Mouse (Mus musculus) CH12.LX (cell line): ENCODE data around the gene Macrod2. TPM values are rescaled to one million over a fixed set of nuclear protein-coding genes. Genes with fewer than 3 reads are reported as not detected.

Experiments used
- DNase-seq: peaks from one replicate; pipeline ENCODE4 v3.0.0-alpha.2; 2013; ENCODE audit errors: extremely low read depth
- H3K27ac ChIP-seq: 2 replicates; pipeline ENCODE4 v1.5.1; 2012; ENCODE audit warnings: low read depth, mild to moderate bottlenecking, control low read depth, moderate library complexity; ENCODE audit not compliant: insufficient read depth
- H3K27me3 ChIP-seq: replicated peaks from 2 replicates; pipeline ENCODE3; 2012; ENCODE audit warnings: inconsistent platforms
- H3K36me3 ChIP-seq, 2 experiments: replicated peaks in 1 of 2; 2 replicates each; pipeline versions ENCODE3 to v1.6.1; 2012; ENCODE audit warnings: inconsistent platforms in 1 of 2, low read length in 1 of 2, mild to moderate bottlenecking in 1 of 2, mixed read lengths in 1 of 2, moderate library complexity in 1 of 2; ENCODE audit not compliant: control insufficient read depth in 1 of 2, insufficient read depth in 1 of 2
- H3K4me1 ChIP-seq, 2 experiments: 2 replicates each; pipeline ENCODE4 v1.6.1; 2012; ENCODE audit warnings: inconsistent platforms in 1 of 2, moderate library complexity in 1 of 2; ENCODE audit not compliant: insufficient read depth in 2 of 2, control insufficient read depth in 1 of 2
- H3K4me2 ChIP-seq: 2 replicates; pipeline ENCODE4 v1.6.1; 2012; ENCODE audit warnings: low read depth, mild to moderate bottlenecking, control low read depth; ENCODE audit not compliant: poor library complexity, insufficient read depth, severe bottlenecking
- H3K4me3 ChIP-seq, 3 experiments: fragments of 150-350 bp in 1 of 3; sonication (generic) in 1 of 3; replicated peaks in 1 of 3; 2 replicates each; pipeline versions ENCODE3 to v1.5.1; 2011 to 2012; ENCODE audit warnings: low read depth in 2 of 3, low read length in 2 of 3, mild to moderate bottlenecking in 2 of 3, moderate library complexity in 2 of 3, control low read depth in 1 of 3, improper control_type of control experiment in 1 of 3, inconsistent platforms in 1 of 3, mixed read lengths in 1 of 3; ENCODE audit not compliant: poor library complexity in 1 of 3
- H3K79me2 ChIP-seq: replicated peaks from 2 replicates; pipeline ENCODE4 v1.6.1; 2012; ENCODE audit warnings: mild to moderate bottlenecking, moderate library complexity; ENCODE audit not compliant: control insufficient read depth, poor library complexity, insufficient read depth, severe bottlenecking; ENCODE audit errors: extremely low read depth
- H3K9ac ChIP-seq: 2 replicates; pipeline ENCODE4 v1.6.1; 2012; ENCODE audit warnings: low read depth, mild to moderate bottlenecking, control low read depth, moderate library complexity; ENCODE audit not compliant: insufficient read depth
- H3K9me3 ChIP-seq: replicated peaks from 2 replicates; pipeline ENCODE3; 2012; ENCODE audit warnings: low read length, inconsistent platforms, mixed read lengths
- BHLHE40 ChIP-seq: IDR thresholded peaks from 2 replicates; pipeline ENCODE4 v1.6.1; 2011; ENCODE audit warnings: mild to moderate bottlenecking, low read depth, low read length, improper control_type of control experiment
- CHD2 ChIP-seq: IDR thresholded peaks from 2 replicates; pipeline ENCODE4 v1.6.1; 2011; ENCODE audit warnings: low read length, improper control_type of control experiment
- CTCF ChIP-seq, 2 experiments: IDR thresholded peaks in 1 of 2; conservative IDR thresholded peaks in 1 of 2; 2 replicates each; pipeline ENCODE4 v1.5.1; 2011 to 2012; ENCODE audit warnings: low read depth in 2 of 2, low read length in 2 of 2, improper control_type of control experiment in 1 of 2, inconsistent platforms in 1 of 2, mild to moderate bottlenecking in 1 of 2, moderate library complexity in 1 of 2
- E2F4 ChIP-seq: IDR thresholded peaks from 2 replicates; pipeline ENCODE4 v1.6.1; 2011; ENCODE audit warnings: low read depth, low read length, improper control_type of control experiment; ENCODE audit not compliant: insufficient replicate concordance
- ELF1 ChIP-seq: IDR thresholded peaks from 2 replicates; pipeline ENCODE4 v1.6.1; 2014; ENCODE audit warnings: low read depth, mild to moderate bottlenecking, inconsistent platforms, low read length, improper control_type of control experiment
- EP300 ChIP-seq: IDR thresholded peaks from 2 replicates; pipeline ENCODE4 v1.6.1; 2011; ENCODE audit warnings: low read length, improper control_type of control experiment
- ETS1 ChIP-seq: conservative IDR thresholded peaks from 2 replicates; pipeline ENCODE4 v1.6.1; 2012; ENCODE audit warnings: low read depth, mild to moderate bottlenecking, inconsistent platforms, low read length, improper control_type of control experiment, moderate library complexity
- GABPA ChIP-seq: IDR thresholded peaks from 2 replicates; pipeline ENCODE4 v1.6.1; 2012; ENCODE audit warnings: low read depth, low read length, improper control_type of control experiment, inconsistent platforms; ENCODE audit not compliant: insufficient replicate concordance
- HCFC1 ChIP-seq: IDR thresholded peaks from 2 replicates; pipeline ENCODE4 v1.6.1; 2012; ENCODE audit warnings: low read depth, mild to moderate bottlenecking, inconsistent platforms, low read length, improper control_type of control experiment
- IRF4 ChIP-seq: IDR thresholded peaks from 2 replicates; pipeline ENCODE4 v1.6.1; 2014; ENCODE audit warnings: low read depth, mild to moderate bottlenecking, inconsistent platforms, low read length, improper control_type of control experiment
- JUN ChIP-seq: IDR thresholded peaks from 2 replicates; pipeline ENCODE4 v1.6.1; 2011; ENCODE audit warnings: low read depth, mild to moderate bottlenecking, low read length, improper control_type of control experiment, moderate library complexity; ENCODE audit not compliant: insufficient read depth
- KAT2A ChIP-seq: IDR thresholded peaks from 2 replicates; pipeline ENCODE4 v1.6.1; 2012; ENCODE audit warnings: low read length, improper control_type of control experiment, inconsistent platforms; ENCODE audit not compliant: insufficient replicate concordance
- MAFK ChIP-seq: IDR thresholded peaks from 2 replicates; pipeline ENCODE4 v1.6.1; 2011; ENCODE audit warnings: low read length, improper control_type of control experiment; ENCODE audit not compliant: insufficient replicate concordance
- MAZ ChIP-seq: IDR thresholded peaks from 2 replicates; pipeline ENCODE4 v1.6.1; 2012; ENCODE audit warnings: low read depth, mild to moderate bottlenecking, inconsistent platforms, low read length, improper control_type of control experiment, moderate library complexity
- MEF2A ChIP-seq: IDR thresholded peaks from 2 replicates; pipeline ENCODE4 v1.6.1; 2014; ENCODE audit warnings: low read depth, mild to moderate bottlenecking, inconsistent platforms, low read length, improper control_type of control experiment, borderline replicate concordance
- MYC ChIP-seq: IDR thresholded peaks from 2 replicates; pipeline ENCODE4 v1.6.1; 2011; ENCODE audit warnings: low read depth, mild to moderate bottlenecking, improper control_type of control experiment, low read length
- NELFE ChIP-seq: IDR thresholded peaks from 2 replicates; pipeline ENCODE4 v1.6.1; 2011; ENCODE audit warnings: low read depth, low read length, improper control_type of control experiment
- POLR2A ChIP-seq: IDR thresholded peaks from 2 replicates; pipeline ENCODE4 v1.6.1; 2011; ENCODE audit warnings: low read depth, mild to moderate bottlenecking, improper control_type of control experiment, low read length
- POLR2AphosphoS2 ChIP-seq: IDR thresholded peaks from 2 replicates; pipeline ENCODE4 v1.6.1; 2011; ENCODE audit warnings: low read depth, low read length, improper control_type of control experiment
- RCOR1 ChIP-seq: conservative IDR thresholded peaks from 2 replicates; pipeline ENCODE4 v1.6.1; 2012; ENCODE audit warnings: low read depth, mild to moderate bottlenecking, inconsistent platforms, low read length, improper control_type of control experiment
- SMC3 ChIP-seq: IDR thresholded peaks from 2 replicates; pipeline ENCODE4 v1.6.1; 2011; ENCODE audit warnings: low read depth, low read length, improper control_type of control experiment
- TBP ChIP-seq: conservative IDR thresholded peaks from 2 replicates; pipeline ENCODE4 v1.6.1; 2011; ENCODE audit warnings: low read depth, low read length, improper control_type of control experiment
- USF1 ChIP-seq: IDR thresholded peaks from 2 replicates; pipeline ENCODE4 v1.6.1; 2014; ENCODE audit warnings: low read depth, mild to moderate bottlenecking, inconsistent platforms, low read length, improper control_type of control experiment
- ZC3H11A ChIP-seq: IDR thresholded peaks from 2 replicates; pipeline ENCODE4 v1.6.1; 2012; ENCODE audit warnings: low read depth, mild to moderate bottlenecking, inconsistent platforms, low read length, improper control_type of control experiment
- ZKSCAN1 ChIP-seq: IDR thresholded peaks from 2 replicates; pipeline ENCODE4 v1.6.1; 2012; ENCODE audit warnings: low read depth, inconsistent platforms, low read length, improper control_type of control experiment, borderline replicate concordance
- ZMIZ1 ChIP-seq: IDR thresholded peaks from 2 replicates; pipeline ENCODE4 v1.6.1; 2012; ENCODE audit warnings: low read depth, mild to moderate bottlenecking, inconsistent platforms, low read length, improper control_type of control experiment
- dilution Hi-C: fragments of 300-500 bp; cut with MboI; formaldehyde crosslinking; loops from 2 replicates; pipeline ENCODE4 v1.14.3; 2020; ENCODE audit warnings: low sequenced_read_pairs; ENCODE audit not compliant: extremely low pct_unique_long_range_greater_than_20kb, extremely low pct_ligation_motif_present
- in situ Hi-C: fragments of 300-500 bp; cut with MboI; formaldehyde crosslinking; loops from 3 replicates; pipeline ENCODE4 v1.14.3; 2019; ENCODE audit warnings: low sequenced_read_pairs, low pct_ligation_motif_present, low pct_unique_long_range_greater_than_20kb, mixed read lengths
- polyA plus RNA-seq: library from polyadenylated mRNA; unstranded; fragments of >175 nt; gene quantifications from 2 replicates; pipeline ENCODE4 v1.2.1, GENCODE M21; 2012; ENCODE audit warnings: low read depth; ENCODE audit not compliant: insufficient read length
- total RNA-seq, 2 experiments: library from RNA; depleted of rRNA; stranded (reverse); fragments of 300-350 nt in 1 of 2; fragments of >200 nt in 1 of 2; gene quantifications; 2 replicates each; pipeline ENCODE4 v1.2.3; 2012 to 2014

Gene Macrod2
- total and polyA plus RNA-seq, 3 experiments: not detected

DNA sequence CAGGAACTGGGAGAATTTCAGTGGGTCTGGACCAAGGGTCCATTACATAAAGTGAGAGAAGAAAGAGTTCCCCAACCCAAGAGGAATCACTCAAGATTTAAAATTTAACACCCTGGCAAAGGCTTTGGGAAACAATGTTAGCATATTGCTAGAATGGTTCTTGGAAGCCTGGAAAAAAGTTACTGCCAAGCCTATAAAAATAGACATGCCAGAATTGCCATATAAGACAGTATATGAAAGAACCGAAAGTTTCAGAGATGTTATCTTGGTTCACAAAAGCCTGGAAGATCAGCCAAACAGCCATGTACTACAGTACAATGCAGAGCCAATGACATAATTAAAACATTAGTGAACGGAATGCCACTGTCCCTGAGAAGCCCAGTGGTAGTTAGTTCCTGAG lies 575.1 kb downstream of the Macrod2 start:
- Histone ChIP-seq H3K4me3 (no peak overlapping the region), H3K27ac (no peak overlapping the region), H3K4me2 (no peak overlapping the region), H3K4me1 (no peaks in the 10 kb centered on the region), H3K79me2 (no peaks in the 10 kb centered on the region), H3K27me3 (no peaks in the 10 kb centered on the region), H3K36me3 (no peaks in the 10 kb centered on the region), H3K9ac (no peak overlapping the region), H3K9me3 (peaks cover 51% of the 10 kb centered on the region)
- no peak for DNase-seq
- dilution Hi-C loops (no loop called here), in situ Hi-C loops (no loop called here)
- TF ChIP-seq CTCF (conservative IDR thresholded peaks at IDR 0.05 in 1 of 2, IDR thresholded peaks at IDR 0.05 in 1 of 2; ENCODE audit: low read depth in 2 of 2, low read length in 2 of 2) (no peak), CHD2 (no peak), ETS1 (no peak), RCOR1 (no peak), KAT2A (no peak), JUN (no peak), ELF1 (no peak), MYC (no peak), EP300 (no peak), MAZ (no peak), HCFC1 (no peak), MAFK (no peak), IRF4 (no peak), MEF2A (no peak), USF1 (no peak), TBP (no peak), NELFE (no peak), POLR2A (no peak), E2F4 (no peak), ZC3H11A (no peak)

DNA sequence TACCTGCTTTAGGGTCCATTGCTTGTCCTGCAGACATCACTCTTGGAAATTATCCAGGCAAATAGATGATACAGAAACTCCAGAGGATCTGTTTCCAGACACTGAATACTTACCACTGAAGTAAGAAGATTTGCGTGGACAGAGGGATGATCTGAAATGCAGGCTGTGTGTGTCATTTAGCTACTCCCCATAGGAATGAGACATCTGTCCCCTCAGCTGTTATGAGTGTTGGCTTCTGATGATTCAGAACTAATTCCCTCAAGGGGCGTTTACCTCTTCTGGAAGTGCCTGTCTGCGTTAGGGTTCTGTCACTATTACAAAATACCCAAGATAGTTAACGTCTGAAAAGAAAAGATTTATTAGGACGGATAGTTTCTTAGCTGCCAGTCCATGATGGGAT lies 576.7 kb downstream of the Macrod2 start:
- H3K4me2 ChIP-seq: no peak overlapping the region
- dilution Hi-C loops: no loop called here
- no peak for TF ChIP-seq HCFC1
- no peak for TF ChIP-seq ZC3H11A
- TF ChIP-seq USF1: no peak
- TF ChIP-seq NELFE: no peak
- no peak for TF ChIP-seq MAZ
- no peak for TF ChIP-seq GABPA
- TF ChIP-seq MEF2A: no peak
- no peak for TF ChIP-seq ZKSCAN1
- no peak for TF ChIP-seq ZMIZ1
- TF ChIP-seq BHLHE40: no peak
- no peak for TF ChIP-seq SMC3
- no peak for TF ChIP-seq POLR2AphosphoS2
- TF ChIP-seq TBP: no peak
- no peak for TF ChIP-seq CHD2
- TF ChIP-seq, all 38 proteins: peak for 0
- no peaks in the 10 kb centered on the region for H3K36me3 ChIP-seq
- no peak overlapping the region for H3K9ac ChIP-seq
- no peaks in the 10 kb centered on the region for H3K79me2 ChIP-seq
- no peaks in the 10 kb centered on the region for H3K27me3 ChIP-seq
- peaks cover 54% of the 10 kb centered on the region for H3K9me3 ChIP-seq
- in situ Hi-C loops: no loop called here
- no peak overlapping the region for H3K27ac ChIP-seq
- no peaks in the 10 kb centered on the region for H3K4me1 ChIP-seq
- no peak overlapping the region for H3K4me3 ChIP-seq
- DNase-seq: no peak
